Mouse (Mus musculus) lung, embryonic 15.5 days (tissue): ENCODE measurements around the gene Gm13277. TPM values are rescaled to one million over a fixed set of nuclear protein-coding genes. Genes with fewer than 3 reads are reported as not detected.
A peak's percentile ranks its signal among the peaks of the same experiment; 100 is the strongest.
"Not testable (repeated sequence)": the region's sequence is repeated elsewhere in the genome, so short reads cannot be mapped to it uniquely, and the experiment has no call there.

Source experiments
- ATAC-seq: fragments of 200-750 bp; cut with Nextera tagmentation; 2 replicates; pipeline ENCODE4 v1.8.0; 2017; ENCODE audit warnings: moderate number of reproducible peaks, borderline replicate concordance; ENCODE audit not compliant: low FRiP score, low TSS enrichment; ENCODE audit errors: extremely low read depth
- H3K27ac ChIP-seq: fragments of 300-500 bp; sonication (generic); 2 replicates; pipeline ENCODE4 v1.5.1; 2015; ENCODE audit warnings: moderate library complexity, mild to moderate bottlenecking, inconsistent platforms
- H3K27me3 ChIP-seq: fragments of 300-500 bp; sonication (generic); 2 replicates; pipeline ENCODE4 v1.6.1; 2015; ENCODE audit warnings: inconsistent platforms
- H3K36me3 ChIP-seq: fragments of 300-500 bp; sonication (generic); 2 replicates; pipeline ENCODE4 v1.6.1; 2015; ENCODE audit warnings: inconsistent platforms
- H3K4me1 ChIP-seq: fragments of 300-500 bp; sonication (generic); 2 replicates; pipeline ENCODE4 v1.6.1; 2015; ENCODE audit warnings: inconsistent platforms
- H3K4me2 ChIP-seq: fragments of 300-500 bp; sonication (generic); 2 replicates; pipeline ENCODE4 v1.6.1; 2015; ENCODE audit warnings: inconsistent platforms, mild to moderate bottlenecking, moderate library complexity
- H3K4me3 ChIP-seq: fragments of 300-500 bp; sonication (generic); 2 replicates; pipeline ENCODE4 v1.5.1; 2015; ENCODE audit warnings: mild to moderate bottlenecking, inconsistent platforms
- H3K9ac ChIP-seq: fragments of 300-500 bp; sonication (generic); 2 replicates; pipeline ENCODE4 v1.6.1; 2015; ENCODE audit warnings: inconsistent platforms
- H3K9me3 ChIP-seq: fragments of 300-500 bp; sonication (generic); 2 replicates; pipeline ENCODE4 v1.6.1; 2016; ENCODE audit warnings: inconsistent platforms
- WGBS: fragments of 180-500 bp; shearing (Covaris S2); methylation state at CpG from one replicate; pipeline ENCODE4 v1.1.7; 2015; 5-methylcytosine and 5-hydroxymethylcytosine counted together
- polyA plus RNA-seq: library from polyadenylated mRNA; unstranded; fragments of >200 nt; fragmentation: Nextera tagmentation; extraction: Ambion mirVana; gene quantifications from 2 replicates; pipeline ENCODE4 v1.2.1, GENCODE M21; 2015

The Gm13277 gene
- polyA plus RNA-seq, result not detected in 2 replicates

DNA sequence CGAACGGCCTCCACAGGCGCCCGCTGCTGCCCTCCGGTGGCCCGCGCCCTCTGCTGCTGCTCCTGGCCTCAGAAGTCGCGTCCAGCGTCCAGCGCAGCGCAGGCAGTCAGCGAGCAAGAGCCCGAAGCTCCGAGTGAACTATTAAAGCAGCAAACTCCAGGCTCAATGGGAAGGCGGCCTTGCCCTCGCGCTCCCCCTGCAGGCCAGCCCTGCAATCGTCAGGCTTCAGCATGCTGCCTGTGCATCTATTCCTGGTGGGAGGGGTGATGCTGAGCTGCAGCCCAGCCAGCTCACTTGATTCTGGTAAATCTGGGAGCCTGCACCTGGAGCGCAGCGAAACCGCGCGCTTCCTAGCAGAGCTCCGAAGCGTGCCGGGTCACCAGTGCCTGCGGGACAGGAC lies at the start of gene Gm13277:
Gene Gm13277 (plus strand): TSS at position 231 of the 400 bp plus-strand sequence.
- WGBS, result 0% methylated on average over 4 of the region's 28 CpGs
- H3K27ac ChIP-seq, H3K36me3 ChIP-seq, H3K9ac ChIP-seq, H3K9me3 ChIP-seq, ATAC-seq, H3K4me3 ChIP-seq, H3K4me2 ChIP-seq, H3K27me3 ChIP-seq, H3K4me1 ChIP-seq: not testable (repeated sequence)

DNA sequence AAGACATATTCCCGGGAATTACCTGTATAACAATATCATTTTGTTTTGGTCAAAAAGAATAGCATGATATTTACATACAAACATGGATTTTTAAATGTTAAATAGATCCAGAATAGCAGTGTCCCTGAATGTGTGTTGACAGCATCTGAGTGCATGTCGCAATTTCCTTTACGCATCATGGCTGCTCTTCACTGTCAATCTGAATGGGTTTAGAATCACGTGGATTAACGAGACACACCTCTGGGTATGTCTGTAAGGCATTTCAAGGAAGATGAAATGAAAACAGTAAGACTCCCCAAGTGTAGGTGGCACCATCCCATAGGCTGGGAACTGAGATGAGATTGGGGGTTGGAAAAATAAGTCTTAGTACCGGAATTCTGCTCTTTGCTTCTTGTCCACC lies 49.4 kb upstream of the Gm13277 start:
- WGBS, result 81% methylated on average over 6 of the region's 6 CpGs
- Histone ChIP-seq H3K27ac (no peak overlapping the region), H3K4me3 (no peak overlapping the region), H3K9ac (no peak overlapping the region), H3K27me3 (no peaks in the 10 kb centered on the region), H3K4me1 (peaks cover 12% of the 10 kb centered on the region), H3K36me3 (no peaks in the 10 kb centered on the region), H3K4me2 (no peak overlapping the region), H3K9me3 (no peaks in the 10 kb centered on the region)
- ATAC-seq, result no peak

DNA sequence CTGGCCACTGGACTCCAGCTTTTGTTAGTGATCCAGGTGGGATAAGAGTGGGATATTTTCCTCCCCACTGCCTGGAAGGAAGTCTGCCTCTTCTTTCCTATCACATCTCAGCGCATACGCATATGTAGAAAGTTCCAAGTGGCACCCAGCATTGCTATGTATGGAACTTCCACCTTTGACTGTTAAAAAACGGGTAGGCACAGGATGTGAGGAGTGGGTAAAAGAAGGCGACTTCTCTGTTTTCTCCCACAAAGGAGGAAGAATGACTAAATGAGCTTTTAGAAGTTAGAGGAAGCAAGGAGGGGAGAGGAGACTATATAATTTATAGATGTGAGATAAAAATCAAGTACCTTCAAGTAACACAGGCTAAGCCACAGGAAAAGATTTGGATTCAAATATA lies 47.0 kb upstream of the Gm13277 start:
- no peak for ATAC-seq
- H3K9ac ChIP-seq, result no peak overlapping the region
- 83% methylated on average over 4 of the region's 4 CpGs for WGBS
- no peaks in the 10 kb centered on the region for H3K27me3 ChIP-seq
- H3K27ac ChIP-seq, result no peak overlapping the region
- no peak overlapping the region for H3K4me2 ChIP-seq
- no peak overlapping the region for H3K4me3 ChIP-seq
- H3K36me3 ChIP-seq, result no peaks in the 10 kb centered on the region
- H3K4me1 ChIP-seq, result peaks cover 15% of the 10 kb centered on the region
- no peaks in the 10 kb centered on the region for H3K9me3 ChIP-seq

- H3K9me3 ChIP-seq, result no peaks in the 10 kb centered on the region
- H3K27me3 ChIP-seq, result no peaks in the 10 kb centered on the region
- H3K4me1 ChIP-seq, result peaks cover 15% of the 10 kb centered on the region
- no peak overlapping the region; the same call in 1 of the 2 replicates for H3K27ac ChIP-seq
- no peaks in the 10 kb centered on the region for H3K36me3 ChIP-seq
- H3K4me2 ChIP-seq, result no peak overlapping the region
- H3K4me3 ChIP-seq, result no peak overlapping the region
- no peak for ATAC-seq
- no peak overlapping the region for H3K9ac ChIP-seq
- WGBS, result 47% methylated on average over 7 of the region's 7 CpGs
Measured at GRCm38 (mm10) chr4:88742771-88743371, 45.6 kb upstream of the Gm13277 start.

DNA sequence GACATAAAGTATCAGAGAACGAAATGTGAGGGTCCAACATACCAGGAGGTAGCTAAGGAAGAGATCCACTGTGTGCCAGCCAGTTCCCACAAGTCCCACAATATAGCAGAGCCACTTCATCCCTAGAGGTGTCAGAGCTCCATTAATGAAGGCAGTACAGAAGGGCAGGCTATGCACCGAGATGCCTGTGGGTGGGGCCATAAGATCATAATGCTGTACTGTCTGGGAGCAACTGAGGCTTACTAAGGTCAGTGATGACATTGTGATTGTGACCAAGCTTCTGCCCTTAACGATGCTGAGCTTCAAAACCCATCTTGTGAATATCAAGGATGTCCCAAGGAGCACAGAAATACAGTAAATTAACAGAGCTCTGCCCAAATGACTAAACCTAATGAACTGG lies 44.2 kb upstream of the Gm13277 start:
- H3K36me3 ChIP-seq, result no peaks in the 10 kb centered on the region
- no peaks in the 10 kb centered on the region for H3K27me3 ChIP-seq
- 69% methylated on average over 3 of the region's 3 CpGs for WGBS
- peaks cover 15% of the 10 kb centered on the region for H3K4me1 ChIP-seq
- no peak overlapping the region for H3K27ac ChIP-seq
- no peak for ATAC-seq
- H3K4me2 ChIP-seq, result no peak overlapping the region
- no peaks in the 10 kb centered on the region for H3K9me3 ChIP-seq
- H3K4me3 ChIP-seq, result no peak overlapping the region
- H3K9ac ChIP-seq, result no peak overlapping the region

GRCm38 (mm10) chr4:88749926-88750325 lies 38.5 kb upstream of the Gm13277 start:
- Histone ChIP-seq H3K9ac (no peak overlapping the region), H3K36me3 (no peaks in the 10 kb centered on the region), H3K27me3 (no peaks in the 10 kb centered on the region), H3K9me3 (no peaks in the 10 kb centered on the region), H3K27ac (no peak overlapping the region), H3K4me2 (no peak overlapping the region), H3K4me1 (0 out of 2 replicates have a peak, but pooled peaks cover 3% of the 10 kb centered on the region), H3K4me3 (no peak overlapping the region)
- ATAC-seq, result no peak
- WGBS, result 51% methylated on average over 6 of the region's 6 CpGs

DNA sequence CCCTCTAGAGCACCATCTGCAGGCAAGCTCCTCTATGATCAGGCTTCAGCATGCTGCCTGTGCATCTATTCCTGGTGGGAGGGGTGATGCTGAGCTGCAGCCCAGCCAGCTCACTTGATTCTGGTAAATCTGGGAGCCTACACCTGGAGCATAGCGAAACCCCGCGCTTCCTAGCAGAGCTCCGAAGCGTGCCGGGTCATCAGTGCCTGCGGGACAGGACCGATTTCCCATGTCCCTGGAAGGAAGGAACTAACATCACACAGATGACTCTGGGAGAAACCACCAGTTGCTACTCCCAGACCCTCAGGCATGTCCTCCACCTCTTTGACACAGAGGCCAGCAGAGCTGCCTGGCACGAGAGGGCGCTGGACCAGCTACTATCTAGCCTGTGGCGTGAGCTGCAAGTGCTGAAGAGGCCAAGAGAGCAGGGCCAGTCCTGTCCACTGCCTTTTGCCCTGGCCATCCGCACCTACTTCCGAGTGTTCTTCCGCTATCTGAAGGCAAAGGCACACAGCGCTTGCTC lies 33.6 kb upstream of the Gm13277 start, which contains the start of gene Gm13271:
Gene Gm13271 (plus strand): TSS at position 51 of the 523 bp plus-strand sequence.
- H3K27ac ChIP-seq, result not testable (repeated sequence)
- WGBS, result 74% methylated on average over 15 of the region's 15 CpGs

DNA sequence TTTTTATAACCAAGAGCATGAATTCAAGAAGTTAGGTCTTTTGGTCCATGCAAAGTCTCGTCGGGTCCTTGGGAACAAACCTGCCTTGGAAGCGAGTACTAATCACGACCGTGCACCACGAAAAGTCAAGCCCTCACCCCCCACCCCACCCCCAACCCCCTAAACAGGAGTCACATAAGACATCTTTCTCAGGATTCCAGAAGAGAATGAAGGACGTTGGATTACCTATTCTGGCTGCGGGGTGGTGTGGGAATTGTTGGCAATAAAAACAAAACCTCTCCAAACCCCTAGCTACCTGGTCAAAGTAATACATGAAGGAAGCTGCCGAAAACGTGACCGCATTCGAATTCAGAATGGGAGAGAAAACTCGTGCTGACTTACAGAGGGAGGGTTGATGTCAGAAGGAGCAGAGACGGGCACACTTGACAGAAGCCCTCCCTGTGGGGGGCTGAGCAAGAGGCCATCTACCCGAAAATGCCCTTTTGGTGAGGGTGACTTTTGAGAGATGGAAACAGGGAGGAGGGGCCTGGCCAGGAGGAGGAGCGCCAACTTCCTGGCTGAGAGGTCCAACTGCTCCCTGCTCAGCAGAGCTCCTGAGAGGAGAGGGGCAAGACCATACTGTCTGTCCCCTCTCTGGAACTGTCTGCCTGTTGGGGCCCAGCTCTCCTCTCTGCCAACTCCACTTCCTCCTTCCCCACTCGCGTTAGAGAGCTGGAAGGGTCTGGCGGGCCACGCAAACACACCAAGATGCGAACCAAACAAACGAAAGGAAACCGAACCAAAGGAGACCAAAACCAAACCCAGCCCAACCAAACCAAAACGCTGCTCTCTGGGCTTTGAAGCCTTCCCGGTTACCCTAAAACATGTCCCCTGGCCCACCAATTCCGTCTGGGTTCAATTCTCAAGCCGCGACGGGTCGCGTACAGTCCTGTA lies 31.6 kb upstream of the Gm13277 start:
- Histone ChIP-seq H3K4me3 (peak overlapping the region; percentile 60), H3K27ac (peak overlapping the region; percentile 97), H3K9ac (peak overlapping the region; percentile 74), H3K4me2 (peak overlapping the region; percentile 85)
- not testable (repeated sequence) for ATAC-seq, H3K4me1 ChIP-seq, H3K36me3 ChIP-seq, H3K9me3 ChIP-seq, H3K27me3 ChIP-seq
- 10% methylated on average over 28 of the region's 31 CpGs for WGBS

More for the DNA sequence above, 33.6 kb upstream of the Gm13277 start, which contains the start of gene Gm13271:
- not testable (repeated sequence) for H3K4me3 ChIP-seq, H3K9ac ChIP-seq, H3K36me3 ChIP-seq, H3K9me3 ChIP-seq, H3K4me1 ChIP-seq, H3K27me3 ChIP-seq, H3K4me2 ChIP-seq, ATAC-seq

DNA sequence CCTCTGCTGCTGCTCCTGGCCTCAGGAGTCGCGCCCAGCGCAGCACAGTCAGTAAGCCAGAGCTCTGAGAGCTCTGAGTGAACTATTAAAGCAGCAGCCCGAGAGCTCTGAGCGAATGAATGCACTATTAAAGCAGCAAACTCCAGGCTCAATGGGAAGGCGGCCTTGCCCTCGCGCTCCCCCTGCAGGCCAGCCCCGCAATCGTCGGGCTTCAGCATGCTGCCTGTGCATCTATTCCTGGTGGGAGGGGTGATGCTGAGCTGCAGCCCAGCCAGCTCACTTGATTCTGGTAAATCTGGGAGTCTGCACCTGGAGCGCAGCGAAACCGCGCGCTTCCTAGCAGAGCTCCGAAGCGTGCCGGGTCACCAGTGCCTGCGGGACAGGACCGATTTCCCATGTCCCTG lies 30.8 kb upstream of the Gm13277 start:
- H3K4me2 ChIP-seq, result peak overlapping the region; percentile 85
- H3K27ac ChIP-seq, result peak overlapping the region; percentile 97
- peak; percentile 100 for ATAC-seq
- not testable (repeated sequence) for H3K4me1 ChIP-seq, H3K9me3 ChIP-seq, H3K27me3 ChIP-seq, H3K36me3 ChIP-seq
- H3K4me3 ChIP-seq, result peak overlapping the region; percentile 60
- WGBS, result under 1% methylated on average over 19 of the region's 21 CpGs
- peak overlapping the region; percentile 74; the same call in 1 of the 2 replicates for H3K9ac ChIP-seq

GRCm38 (mm10) chr4:88758751-88759150 lies 29.7 kb upstream of the Gm13277 start:
- H3K36me3 ChIP-seq, H3K27ac ChIP-seq, H3K4me1 ChIP-seq, H3K9ac ChIP-seq, ATAC-seq, H3K4me3 ChIP-seq, H3K4me2 ChIP-seq, H3K9me3 ChIP-seq, H3K27me3 ChIP-seq: not testable (repeated sequence)
- 82% methylated on average over 9 of the region's 9 CpGs for WGBS

- ATAC-seq, H3K27me3 ChIP-seq, H3K36me3 ChIP-seq, H3K4me1 ChIP-seq, H3K9ac ChIP-seq, H3K9me3 ChIP-seq: not testable (repeated sequence)
- 21% methylated on average over 7 of the region's 14 CpGs for WGBS
- H3K4me3 ChIP-seq, result peak within 1 kb of the TSS; percentile 35
- H3K4me2 ChIP-seq, result peak within 1 kb of the TSS; percentile 50
- H3K27ac ChIP-seq, result peak within 1 kb of the TSS; percentile 75
Measured at GRCm38 (mm10) chr4:88759610-88760268, 28.7 kb upstream of the Gm13277 start, which contains the start of gene Gm13283. Gene Gm13283, plus strand, starts transcription at chr4:88760119.
